Mouse (Mus musculus): ENCODE results near the gene 2610507B11Rik. TPM values are rescaled to one million over a fixed set of nuclear protein-coding genes. Genes with fewer than 3 reads are reported as not detected.

Gene 2610507B11Rik
- polyA plus RNA-seq, 1 experiment = 108 TPM

DNA sequence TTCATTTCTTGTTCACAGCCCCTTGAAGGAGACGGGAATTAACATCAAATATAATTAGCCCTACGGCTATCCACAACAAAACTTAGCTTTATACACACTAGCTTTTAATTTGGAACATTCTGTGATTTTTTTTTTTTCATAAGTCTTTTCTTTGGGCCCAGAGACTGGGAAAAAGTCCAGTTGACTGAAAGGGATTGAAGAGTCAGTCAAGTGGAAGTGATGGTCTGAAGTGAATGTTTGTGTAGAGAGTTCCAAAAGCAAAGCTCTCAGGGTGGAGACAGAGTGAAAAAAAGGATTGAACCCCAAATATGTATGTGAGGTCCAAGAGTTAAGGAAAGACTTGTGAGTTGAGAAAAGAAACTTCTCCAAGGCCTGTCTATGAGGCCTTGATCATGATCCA lies 56.9 kb downstream of the 2610507B11Rik start:
- TF ChIP-seq POLR2A (IDR thresholded peaks at IDR 0.05; ENCODE audit: insufficient read depth, low read length) (no peak), CTCF (IDR thresholded peaks at IDR 0.05; ENCODE audit: low read depth, low read length) (no peak), EP300 (IDR thresholded peaks at IDR 0.05; ENCODE audit: insufficient read depth, low read depth, low read length) (no peak)
- no peak overlapping the region for H3K27ac ChIP-seq (ENCODE audit: insufficient read depth, low read length)
- H3K36me3 ChIP-seq (ENCODE audit: control insufficient read depth, insufficient read depth, low read length, poor library complexity, severe bottlenecking) = peaks cover 74% of the 10 kb centered on the region

DNA sequence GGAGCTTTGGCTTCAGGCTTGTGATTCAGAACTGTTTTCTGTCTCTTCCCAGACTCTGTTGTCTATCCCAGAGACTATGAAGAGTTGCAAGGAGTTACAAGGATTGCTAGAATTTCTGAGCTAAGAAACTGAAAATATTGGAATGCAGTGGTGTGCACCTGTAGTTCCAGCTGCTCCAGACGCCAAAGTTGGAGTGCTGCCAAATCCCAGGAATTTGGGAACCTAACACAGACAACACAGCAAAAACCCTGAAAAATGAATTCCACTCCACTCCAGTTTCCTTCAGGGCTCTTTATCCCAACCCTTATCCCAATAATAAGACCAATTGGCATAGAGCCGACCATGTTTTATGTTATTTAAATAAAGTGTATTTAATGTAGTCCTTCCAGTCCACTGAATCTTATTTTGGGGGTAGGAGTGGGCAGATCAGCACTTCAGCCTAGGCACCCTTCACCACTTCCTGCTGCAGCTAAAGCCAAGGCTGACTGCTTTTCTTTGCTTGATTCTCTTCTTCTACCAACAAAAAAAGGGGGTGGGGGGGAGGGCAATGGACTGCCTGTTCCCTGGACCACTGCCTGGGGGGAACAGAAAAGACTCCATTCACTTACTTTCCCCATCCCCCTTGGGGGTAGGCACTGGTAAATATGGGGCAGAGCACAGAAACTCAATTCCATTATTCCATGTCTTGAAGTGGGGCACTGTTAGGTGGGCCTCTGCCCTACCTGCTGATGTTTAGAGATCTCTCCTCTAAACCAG lies 60.7 kb downstream of the 2610507B11Rik start:
- H3K27ac ChIP-seq (ENCODE audit: insufficient read depth, low read length) = peak overlapping the region; percentile 14; the same call in 1 of the 2 replicates
- H3K9me3 ChIP-seq (replicated peaks; ENCODE audit: control insufficient read depth, insufficient read depth, low read length, poor library complexity, severe bottlenecking) = no peaks in the 10 kb centered on the region
- H3K4me3 ChIP-seq (ENCODE audit: low read depth, low read length) = no peak overlapping the region
- no peaks in the 10 kb centered on the region for H3K27me3 ChIP-seq (ENCODE audit: control insufficient read depth, insufficient read depth, low read length, poor library complexity, severe bottlenecking)
- no peak for TF ChIP-seq EP300 (IDR thresholded peaks at IDR 0.05; ENCODE audit: insufficient read depth, low read depth, low read length)
- no peak for TF ChIP-seq POLR2A (IDR thresholded peaks at IDR 0.05; ENCODE audit: insufficient read depth, low read length)
- no peak for TF ChIP-seq CTCF (IDR thresholded peaks at IDR 0.05; ENCODE audit: low read depth, low read length)
- H3K36me3 ChIP-seq (ENCODE audit: control insufficient read depth, insufficient read depth, low read length, poor library complexity, severe bottlenecking) = peaks cover 43% of the 10 kb centered on the region
- H3K4me1 ChIP-seq (ENCODE audit: control insufficient read depth, insufficient read depth, low read length) = no peaks in the 10 kb centered on the region
- H3K9ac ChIP-seq (ENCODE audit: low read depth, poor library complexity, severe bottlenecking) = no peak overlapping the region

More for the DNA sequence above, 56.9 kb downstream of the 2610507B11Rik start:
- Histone ChIP-seq H3K9me3 (replicated peaks; ENCODE audit: control insufficient read depth, insufficient read depth, low read length, poor library complexity, severe bottlenecking) (no peaks in the 10 kb centered on the region), H3K4me1 (ENCODE audit: control insufficient read depth, insufficient read depth, low read length) (no peaks in the 10 kb centered on the region), H3K9ac (ENCODE audit: low read depth, poor library complexity, severe bottlenecking) (no peak overlapping the region), H3K27me3 (ENCODE audit: control insufficient read depth, insufficient read depth, low read length, poor library complexity, severe bottlenecking) (no peaks in the 10 kb centered on the region), H3K4me3 (ENCODE audit: low read depth, low read length) (no peak overlapping the region)

DNA sequence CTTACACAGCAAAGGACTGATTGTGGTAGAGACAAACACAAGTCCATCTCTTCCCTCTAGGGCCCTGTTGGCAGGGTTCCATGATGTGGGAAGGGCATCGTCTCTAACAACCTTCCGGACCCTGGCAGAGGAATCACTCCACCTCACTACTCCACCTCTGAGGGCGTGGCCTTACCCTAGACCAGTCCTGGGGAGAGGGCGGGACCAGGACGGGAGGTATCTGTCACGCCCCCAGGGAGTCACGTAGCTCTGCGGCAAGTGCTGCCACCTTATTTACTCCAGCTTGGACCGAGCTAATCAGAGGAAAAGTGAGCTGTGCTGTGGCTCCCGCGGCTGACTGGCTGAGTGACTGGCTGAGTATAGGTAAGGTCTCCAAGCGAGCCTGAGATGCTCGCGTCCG lies 61.3 kb downstream of the 2610507B11Rik start, which contains the start of gene Aldoc:
Aldoc (plus strand) TSS at position 109 of the 400 bp plus-strand sequence.
- Histone ChIP-seq H3K4me1 (ENCODE audit: control insufficient read depth, insufficient read depth, low read length) (no peaks in the 10 kb centered on the region), H3K27me3 (ENCODE audit: control insufficient read depth, insufficient read depth, low read length, poor library complexity, severe bottlenecking) (no peaks in the 10 kb centered on the region), H3K9me3 (replicated peaks; ENCODE audit: control insufficient read depth, insufficient read depth, low read length, poor library complexity, severe bottlenecking) (no peaks in the 10 kb centered on the region), H3K36me3 (ENCODE audit: control insufficient read depth, insufficient read depth, low read length, poor library complexity, severe bottlenecking) (peaks cover 39% of the 10 kb centered on the region), H3K9ac (ENCODE audit: low read depth, poor library complexity, severe bottlenecking) (peak within 1 kb of the TSS; percentile 16; the same call in 1 of the 2 replicates), H3K27ac (ENCODE audit: insufficient read depth, low read length) (peak within 1 kb of the TSS; percentile 14; the same call in 1 of the 2 replicates), H3K4me3 (ENCODE audit: low read depth, low read length) (peak within 1 kb of the TSS; percentile 64)
- TF ChIP-seq EP300 (IDR thresholded peaks at IDR 0.05; ENCODE audit: insufficient read depth, low read depth, low read length) = peak; percentile 40; the same call in 1 of the 2 replicates
- TF ChIP-seq POLR2A (IDR thresholded peaks at IDR 0.05; ENCODE audit: insufficient read depth, low read length) = peak; percentile 71
- TF ChIP-seq CTCF (IDR thresholded peaks at IDR 0.05; ENCODE audit: low read depth, low read length) = no peak

DNA sequence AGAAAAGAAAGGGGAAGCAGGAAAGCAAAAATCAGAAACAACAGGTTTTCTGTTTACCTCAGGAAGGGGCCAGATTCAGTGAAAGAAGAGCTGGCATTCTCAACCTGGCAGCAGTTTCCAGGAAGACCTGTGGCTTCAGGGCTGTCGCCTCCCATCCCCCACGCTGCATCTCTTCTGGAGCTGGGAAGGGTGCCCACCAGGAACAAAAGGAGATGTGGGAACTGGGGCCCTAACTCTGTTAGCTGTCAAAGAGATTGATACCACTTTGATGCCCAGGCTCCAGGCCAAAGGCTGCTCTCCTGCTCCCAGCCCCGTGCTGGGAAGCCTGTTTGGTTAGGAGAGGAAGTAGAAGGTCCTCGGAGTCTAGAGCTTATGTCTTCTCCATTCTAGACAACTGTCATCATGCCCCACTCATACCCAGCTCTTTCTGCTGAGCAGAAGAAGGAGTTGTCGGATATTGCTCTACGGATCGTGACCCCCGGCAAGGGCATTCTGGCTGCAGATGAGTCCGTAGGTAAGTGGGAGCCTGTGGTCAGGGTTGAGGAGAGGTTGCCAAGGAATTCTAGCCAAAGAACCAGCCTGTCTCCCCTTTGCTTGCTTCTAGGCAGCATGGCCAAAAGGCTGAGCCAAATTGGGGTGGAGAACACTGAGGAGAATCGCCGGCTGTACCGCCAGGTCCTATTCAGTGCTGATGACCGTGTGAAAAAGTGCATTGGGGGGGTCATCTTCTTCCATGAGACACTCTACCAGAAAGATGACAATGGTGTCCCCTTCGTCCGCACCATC lies 62.6 kb downstream of the 2610507B11Rik start:
- Histone ChIP-seq H3K9ac (ENCODE audit: low read depth, poor library complexity, severe bottlenecking) (no peak overlapping the region), H3K36me3 (ENCODE audit: control insufficient read depth, insufficient read depth, low read length, poor library complexity, severe bottlenecking) (peaks cover 27% of the 10 kb centered on the region), H3K4me3 (ENCODE audit: low read depth, low read length) (no peak overlapping the region), H3K9me3 (replicated peaks; ENCODE audit: control insufficient read depth, insufficient read depth, low read length, poor library complexity, severe bottlenecking) (no peaks in the 10 kb centered on the region), H3K4me1 (ENCODE audit: control insufficient read depth, insufficient read depth, low read length) (no peaks in the 10 kb centered on the region), H3K27me3 (ENCODE audit: control insufficient read depth, insufficient read depth, low read length, poor library complexity, severe bottlenecking) (no peaks in the 10 kb centered on the region), H3K27ac (ENCODE audit: insufficient read depth, low read length) (no peak overlapping the region)
- TF ChIP-seq CTCF (IDR thresholded peaks at IDR 0.05; ENCODE audit: low read depth, low read length) = no peak
- no peak for TF ChIP-seq POLR2A (IDR thresholded peaks at IDR 0.05; ENCODE audit: insufficient read depth, low read length)
- no peak for TF ChIP-seq EP300 (IDR thresholded peaks at IDR 0.05; ENCODE audit: insufficient read depth, low read depth, low read length)

DNA sequence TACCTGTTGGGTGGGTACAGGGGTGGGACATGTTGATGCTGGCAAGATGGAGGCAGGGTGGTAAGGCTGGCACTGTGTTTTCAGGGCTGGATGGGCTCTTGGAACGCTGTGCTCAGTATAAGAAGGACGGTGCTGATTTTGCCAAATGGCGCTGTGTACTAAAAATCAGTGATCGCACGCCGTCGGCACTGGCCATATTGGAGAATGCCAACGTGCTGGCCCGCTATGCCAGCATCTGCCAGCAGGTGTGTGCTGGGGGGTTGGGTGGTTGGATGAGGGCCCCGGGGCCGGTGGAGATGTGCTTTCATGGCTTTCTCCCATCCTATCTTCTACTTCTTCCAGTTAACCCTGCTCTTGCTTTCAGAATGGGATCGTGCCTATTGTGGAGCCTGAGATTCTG lies 63.4 kb downstream of the 2610507B11Rik start:
- Histone ChIP-seq H3K9me3 (replicated peaks; ENCODE audit: control insufficient read depth, insufficient read depth, low read length, poor library complexity, severe bottlenecking) (no peaks in the 10 kb centered on the region), H3K36me3 (ENCODE audit: control insufficient read depth, insufficient read depth, low read length, poor library complexity, severe bottlenecking) (peaks cover 20% of the 10 kb centered on the region)
- TF ChIP-seq EP300 (IDR thresholded peaks at IDR 0.05; ENCODE audit: insufficient read depth, low read depth, low read length) = no peak
- no peak for TF ChIP-seq POLR2A (IDR thresholded peaks at IDR 0.05; ENCODE audit: insufficient read depth, low read length)
- TF ChIP-seq CTCF (IDR thresholded peaks at IDR 0.05; ENCODE audit: low read depth, low read length) = no peak

More for the DNA sequence above, 63.4 kb downstream of the 2610507B11Rik start:
- Histone ChIP-seq H3K27ac (ENCODE audit: insufficient read depth, low read length) (no peak overlapping the region), H3K27me3 (ENCODE audit: control insufficient read depth, insufficient read depth, low read length, poor library complexity, severe bottlenecking) (no peaks in the 10 kb centered on the region), H3K9ac (ENCODE audit: low read depth, poor library complexity, severe bottlenecking) (no peak overlapping the region), H3K4me3 (ENCODE audit: low read depth, low read length) (no peak overlapping the region), H3K4me1 (ENCODE audit: control insufficient read depth, insufficient read depth, low read length) (no peaks in the 10 kb centered on the region)

Data from ES-Bruce4 (cell line).